In genomic region chr13:110401443-110401842, GRCm38 (mm10) we compare ENCODE assay signal across 31 mouse cellular contexts. TPM values are rescaled to one million over a fixed set of nuclear protein-coding genes. Genes with fewer than 3 reads are reported as not detected.
DNase-seq lines count a peak whose midpoint lies in the region; ATAC-seq and TF ChIP-seq lines count a peak whose summit lies in the region.
"Had no signal": no experiment of that assay in that cellular context is flagged by ENCODE, and none has a peak within 500 bp of the region (broad histone marks: within the 10 kb centered on the region; RNA-seq: fewer than 3 reads in every experiment).

No protein-coding gene starts in this region.

- H3K36me3 ChIP-seq in heart, embryonic 13.5 days: peaks cover 55% of the 10 kb centered on the region
- H3K36me3 ChIP-seq in myocyte (ENCODE audit: control insufficient read depth, insufficient read depth): peaks cover 54% of the 10 kb centered on the region

- 67% methylated on average over 3 of the region's 3 CpGs for WGBS in heart, embryonic 13.5 days

- no peaks in the 10 kb centered on the region for H3K9me3 ChIP-seq in heart, embryonic 13.5 days
- H3K9me3 ChIP-seq: embryonic facial prominence, embryonic 13.5 days; forebrain, embryonic 10.5 days; forebrain, embryonic 13.5 days; heart, embryonic 15.5 days; hindbrain, embryonic 12.5 days; hindbrain, embryonic 15.5 days had no signal

- no peak for TF ChIP-seq CTCF in left cerebral cortex, adult 2 months (IDR thresholded peaks at IDR 0.05)

- H3K4me3 ChIP-seq in heart, embryonic 13.5 days: no peak overlapping the region
- H3K4me3 ChIP-seq in left cerebral cortex, adult 2 months: no peak overlapping the region; the same call in 1 of the 2 replicates
- H3K4me3 ChIP-seq in myocyte: no peak overlapping the region
- H3K4me3 ChIP-seq: embryonic facial prominence, embryonic 10.5 days; embryonic facial prominence, embryonic 13.5 days; forebrain, embryonic 10.5 days; forebrain, embryonic 13.5 days; heart, embryonic 15.5 days; hindbrain, embryonic 12.5 days; hindbrain, embryonic 15.5 days had no signal

- H3K4me1 ChIP-seq in heart, embryonic 13.5 days: peaks cover 34% of the 10 kb centered on the region

- intact Hi-C loops in left cerebral cortex, adult 2 months (cut with DNase I): loop anchor here (5.0 kb wide), 2 partner anchors 91 to 141 kb away; no protein-coding TSS in a partner anchor

- 0 out of 2 replicates have a peak overlapping the region, but pooled peaks have one; percentile 25 for H3K27ac ChIP-seq in heart, embryonic 13.5 days (replicated peaks)
- peak overlapping the region; percentile 11; the same call in 1 of the 2 replicates for H3K27ac ChIP-seq in left cerebral cortex, adult 2 months
- H3K27ac ChIP-seq: embryonic facial prominence, embryonic 10.5 days; embryonic facial prominence, embryonic 13.5 days; forebrain, embryonic 10.5 days; forebrain, embryonic 13.5 days; heart, embryonic 15.5 days; hindbrain, embryonic 12.5 days; hindbrain, embryonic 15.5 days had no signal

- TF ChIP-seq POLR2A in myocyte (IDR thresholded peaks at IDR 0.05; ENCODE audit: insufficient read length, low read depth): no peak

- no peak overlapping the region for H3ac ChIP-seq in myocyte (ENCODE audit: control insufficient read depth, insufficient read length)

- no peak for ATAC-seq in heart, embryonic 13.5 days (ENCODE audit: extremely low read depth, insufficient number of reproducible peaks, low FRiP score, low TSS enrichment)
- ATAC-seq: CD4-positive, CD25-positive, alpha-beta regulatory T cell, adult 4 months; forebrain, embryonic 13.5 days; forebrain, embryonic 16.5 days; intestine, postnatal 0 days had no signal

- H3K79me2 ChIP-seq in myocyte (ENCODE audit: control insufficient read depth, insufficient read depth): peaks cover 26% of the 10 kb centered on the region

- H3K27me3 ChIP-seq in heart, embryonic 13.5 days (replicated peaks): no peaks in the 10 kb centered on the region
- no peaks in the 10 kb centered on the region for H3K27me3 ChIP-seq in myocyte (ENCODE audit: control insufficient read depth, insufficient read depth, insufficient read length)
- H3K27me3 ChIP-seq: embryonic facial prominence, embryonic 13.5 days; forebrain, embryonic 13.5 days; heart, embryonic 15.5 days; hindbrain, embryonic 12.5 days; hindbrain, embryonic 15.5 days had no signal

- DNase-seq in heart, adult 11 months: no peak
- no peak for DNase-seq in left cerebral cortex, adult 2 months (ENCODE audit: extremely low spot score in 1 of 2, low spot score in 2 of 2)
- no peak for DNase-seq in left cerebral cortex, adult 18-20 months (ENCODE audit: low spot score in 2 of 2)
- DNase-seq in 3134 (ENCODE audit: extremely low read depth, insufficient read length, low spot score): peak; percentile 34
- DNase-seq in cerebellum, adult 11 months: no peak
- no peak for DNase-seq in cerebellum, postnatal 14 days
- DNase-seq: adrenal gland, adult 2 months; adrenal gland, postnatal 25 days; cerebellum, adult 18-20 months; cerebellum, adult 9-10 months; cerebellum, postnatal 25 days; embryo, embryonic 11 days; gastrocnemius, postnatal 10 days; gastrocnemius, postnatal 36 days; heart, postnatal 14 days; heart, postnatal 4 days had no signal

- H3K4me2 ChIP-seq in heart, embryonic 13.5 days: no peak overlapping the region
- H3K4me2 ChIP-seq in myocyte (ENCODE audit: low read depth): no peak overlapping the region
- H3K4me2 ChIP-seq: embryonic facial prominence, embryonic 13.5 days; forebrain, embryonic 13.5 days; heart, embryonic 11.5 days; heart, embryonic 15.5 days; hindbrain, embryonic 12.5 days; hindbrain, embryonic 15.5 days had no signal

- H3K9ac ChIP-seq in heart, embryonic 13.5 days: no peak overlapping the region
- H3K9ac ChIP-seq: embryonic facial prominence, embryonic 13.5 days; forebrain, embryonic 13.5 days; heart, embryonic 15.5 days; hindbrain, embryonic 12.5 days; hindbrain, embryonic 15.5 days had no signal

TF ChIP-seq in myocyte, 11 proteins besides CTCF, POLR2A, EP300 and RAD21:
- TF ChIP-seq MAX (IDR thresholded peaks at IDR 0.05; ENCODE audit: low read depth) (no peak), USF1 (IDR thresholded peaks at IDR 0.05; ENCODE audit: low read depth) (no peak), SRF (IDR thresholded peaks at IDR 0.05; ENCODE audit: control insufficient read depth, insufficient read length, low read depth) (no peak), POLR2AphosphoS2 (IDR thresholded peaks at IDR 0.05; ENCODE audit: insufficient read length, low read depth) (peak; percentile 81)

RNA-seq across cellular contexts. Expression of gene Plk2, which starts 6.6 kb away (rescaled TPM):
- 129 and 131 TPM in 2 replicates for polyA plus RNA-seq in heart, embryonic 13.5 days (2015; fragmentation: Nextera tagmentation; extraction: Ambion mirVana)
- 100 to 1,000 TPM; 279 TPM for total RNA-seq in left cerebral cortex, adult 2 months (2021)
- total RNA-seq in left cerebral cortex, adult 18-20 months (2021): 100 to 1,000 TPM; 272 to 280 TPM
- 97.6 TPM for polyA plus RNA-seq in myocyte (2012; fragmentation: generic; extraction: Trizol)
- total RNA-seq: MEL had no signal

RNA-seq across cellular contexts. Expression of gene Gapt, which starts 44.4 kb away (rescaled TPM):
- polyA plus RNA-seq in heart, embryonic 13.5 days (2015; fragmentation: Nextera tagmentation; extraction: Ambion mirVana): 0.11 and 0.35 TPM in 2 replicates
- total RNA-seq in left cerebral cortex, adult 2 months (2021): not detected
- total RNA-seq in left cerebral cortex, adult 18-20 months (2021): not detected
- polyA plus RNA-seq in myocyte (2012; fragmentation: generic; extraction: Trizol): not detected
- total RNA-seq: adrenal gland, postnatal 25 days; gastrocnemius, postnatal 36 days; heart, postnatal 14 days had no signal
- polyA plus RNA-seq: adrenal gland, adult 2 months; C2C12; forebrain, embryonic 13.5 days; forebrain, embryonic 16.5 days; hindbrain, embryonic 12.5 days had no signal
